Mouse (Mus musculus) adipose tissue, adult 10 weeks (tissue): Measurements from ENCODE around the gene Saysd1. TPM values are rescaled to one million over a fixed set of nuclear protein-coding genes. Genes with fewer than 3 reads are reported as not detected.

Experiments used
- polyA plus RNA-seq: library from polyadenylated mRNA; stranded (reverse); fragments of 350-450 nt; fragmentation: Illumina TruSeq; extraction: RNeasy Lipid Tissue Mini Kit (QIAGEN cat#74804); gene quantifications from one replicate; pipeline ENCODE4 v1.2.3, GENCODE M21; 2014; ENCODE audit warnings: low read depth, low replicate concordance

Gene Saysd1
- polyA plus RNA-seq, result 7.4 TPM

DNA sequence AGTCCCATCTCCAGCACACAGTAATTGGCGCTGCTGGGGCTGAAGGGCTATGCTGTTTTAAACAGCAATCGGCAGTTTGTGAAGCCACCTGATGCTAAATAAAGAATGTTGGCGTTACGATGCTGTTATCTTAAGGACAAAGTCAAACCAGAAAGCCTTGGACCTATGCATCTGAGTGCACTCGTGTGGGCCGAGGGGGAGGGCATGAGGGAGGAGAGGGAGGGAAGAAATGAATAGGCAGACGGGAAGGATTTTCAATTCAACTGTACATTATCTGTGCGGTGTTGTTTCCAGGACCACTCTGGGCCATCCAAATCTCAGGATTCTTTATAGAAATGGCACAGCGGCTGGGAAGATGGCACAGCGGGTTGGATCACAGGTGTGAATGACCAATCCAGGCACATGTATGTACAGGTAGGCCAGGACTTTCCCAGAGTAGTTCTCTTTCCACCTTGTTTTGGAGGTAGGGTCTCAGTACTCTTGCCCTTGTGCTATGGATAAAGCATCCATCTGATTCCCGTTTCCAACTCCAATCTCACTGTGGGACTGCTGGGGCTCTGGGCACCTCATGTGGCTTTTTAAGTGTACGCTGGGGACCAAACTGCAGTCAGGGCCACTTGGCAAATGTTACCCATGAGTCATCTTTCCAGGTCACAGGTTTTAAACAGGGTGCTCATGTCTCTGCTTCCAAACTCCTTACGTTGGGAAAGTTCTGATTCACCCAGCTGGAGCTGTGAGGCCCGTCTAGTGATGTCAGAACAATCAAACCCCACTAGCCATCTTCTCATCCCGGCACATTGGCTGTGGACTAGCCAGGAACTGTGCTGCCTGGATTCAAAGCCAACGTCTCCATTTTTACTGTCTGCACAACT, at the start of gene Saysd1:
TSS of gene Saysd1 (minus strand) at position 51 of the 872 bp plus-strand sequence.

DNA sequence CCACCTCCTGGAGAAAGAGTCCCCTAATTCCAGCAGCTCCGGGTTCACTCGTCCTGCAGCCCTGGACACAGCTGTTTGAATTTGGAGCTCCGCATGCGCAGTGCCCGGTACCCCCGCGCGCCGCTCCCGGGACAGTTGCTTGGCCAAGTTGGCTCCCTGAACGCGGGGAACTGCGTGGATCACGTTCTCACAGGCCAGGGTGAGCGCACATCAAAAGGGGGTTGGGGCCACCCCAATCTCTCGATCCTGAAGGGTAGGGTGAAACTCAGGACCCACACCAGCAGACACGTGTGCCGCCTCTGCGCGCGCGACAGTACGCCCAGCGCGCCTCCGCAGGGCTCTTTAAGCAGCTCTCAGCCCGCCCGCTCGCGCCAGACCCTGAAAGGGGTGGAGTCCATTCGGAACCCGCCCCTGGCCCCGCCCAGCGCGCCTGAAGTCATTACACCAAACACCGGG, 43.2 kb upstream of the Saysd1 start, which contains the start of gene Kcnk5:
TSS of gene Kcnk5 (minus strand) at position 344 of the 456 bp plus-strand sequence.

Other genes with a start within 250 kb of the Saysd1 start
- 17.1 TPM for gene Gng2, start 160.9 kb downstream of the Saysd1 start, polyA plus RNA-seq
- 17.9 TPM for gene Kcnk5, start 43.3 kb upstream of the Saysd1 start, polyA plus RNA-seq
- not detected for gene Kcnk16, start 130.7 kb upstream of the Saysd1 start, polyA plus RNA-seq
- gene Nudt13, start 156.2 kb upstream of the Saysd1 start, polyA plus RNA-seq, result 30.5 TPM
- gene Ecd, start 209.6 kb upstream of the Saysd1 start, polyA plus RNA-seq, result 28.0 TPM
- 38.7 TPM for gene Fam149b, start 209.6 kb upstream of the Saysd1 start, polyA plus RNA-seq